ENCODE assay signal across 22 mouse cellular contexts in genomic region chr11:12872802-12873201, GRCm38 (mm10).
A peak's percentile ranks its signal among the peaks of the same experiment; 100 is the strongest.
DNase-seq lines count a peak whose midpoint lies in the region; ATAC-seq and TF ChIP-seq lines count a peak whose summit lies in the region.
"Had no signal": no experiment of that assay in that cellular context is flagged by ENCODE, and none has a peak within 500 bp of the region (broad histone marks: within the 10 kb centered on the region; RNA-seq: fewer than 3 reads in every experiment).

No protein-coding gene starts in this region.

- H3K36me3 ChIP-seq in kidney, adult 2 months (ENCODE audit: control insufficient read depth, insufficient read depth, low read length), result no peaks in the 10 kb centered on the region
- H3K36me3 ChIP-seq in kidney, embryonic 14.5 days (ENCODE audit: control insufficient read depth, insufficient read depth, low read length), result no peaks in the 10 kb centered on the region
- no peaks in the 10 kb centered on the region for H3K36me3 ChIP-seq in liver, embryonic 15.5 days (replicated peaks)
- H3K36me3 ChIP-seq in stomach, postnatal 0 days (ENCODE audit: control insufficient read depth, insufficient read depth, low read length), result no peaks in the 10 kb centered on the region
- no peaks in the 10 kb centered on the region for H3K36me3 ChIP-seq in forebrain, embryonic 10.5 days (replicated peaks)
- H3K36me3 ChIP-seq in forebrain, embryonic 13.5 days (ENCODE audit: poor library complexity, severe bottlenecking), result no peaks in the 10 kb centered on the region
- H3K36me3 ChIP-seq: heart, embryonic 13.5 days; hindbrain, embryonic 15.5 days; limb, embryonic 12.5 days; lung, embryonic 15.5 days; neural tube, embryonic 13.5 days had no signal

- TF ChIP-seq EP300 in stomach, postnatal 0 days (optimal IDR thresholded peaks at IDR 0.05), result no peak

- peak; percentile 76 for DNase-seq in kidney, adult 2 months
- DNase-seq in kidney, postnatal 25 days, result peak; percentile 13 to 37
- no peak for DNase-seq in stomach, postnatal 0 days (ENCODE audit: low spot score)
- DNase-seq in forebrain, embryonic 10.5 days (ENCODE audit: extremely low spot score, low spot score), result no peak
- no peak for DNase-seq in frontal cortex, postnatal 36 days (ENCODE audit: low spot score in 2 of 2)
- DNase-seq: adrenal gland, postnatal 36 days; cerebellum, adult 11-12 months; cerebellum, postnatal 14 days; gastrocnemius, adult 2 months; heart, postnatal 36 days; thymus, adult 18-20 months; thymus, postnatal 4 days had no signal

- H3K9ac ChIP-seq in kidney, embryonic 14.5 days (ENCODE audit: low read depth, low read length), result no peak overlapping the region
- H3K9ac ChIP-seq in liver, embryonic 15.5 days, result no peak overlapping the region
- H3K9ac ChIP-seq in stomach, postnatal 0 days (ENCODE audit: low read length), result no peak overlapping the region
- H3K9ac ChIP-seq in forebrain, embryonic 13.5 days, result no peak overlapping the region
- H3K9ac ChIP-seq: heart, embryonic 13.5 days; hindbrain, embryonic 15.5 days; limb, embryonic 12.5 days; lung, embryonic 15.5 days; neural tube, embryonic 13.5 days had no signal

- no peak overlapping the region for H3K4me3 ChIP-seq in kidney, adult 2 months (ENCODE audit: insufficient read depth, low read depth, low read length)
- no peak overlapping the region for H3K4me3 ChIP-seq in kidney, embryonic 14.5 days (ENCODE audit: low read length)
- H3K4me3 ChIP-seq in liver, embryonic 15.5 days (replicated peaks), result no peak overlapping the region
- H3K4me3 ChIP-seq in stomach, postnatal 0 days (ENCODE audit: low read depth, low read length), result no peak overlapping the region
- no peak overlapping the region for H3K4me3 ChIP-seq in forebrain, embryonic 10.5 days
- H3K4me3 ChIP-seq in forebrain, embryonic 13.5 days, result no peak overlapping the region
- H3K4me3 ChIP-seq: gastrocnemius, adult 2 months; heart, embryonic 13.5 days; hindbrain, embryonic 15.5 days; limb, embryonic 12.5 days; lung, embryonic 15.5 days; neural tube, embryonic 13.5 days had no signal

- no peak for TF ChIP-seq CTCF in kidney, adult 2 months (conservative IDR thresholded peaks at IDR 0.05; ENCODE audit: insufficient read depth, insufficient read length, low read depth, low read length)
- TF ChIP-seq CTCF in stomach, postnatal 0 days (IDR thresholded peaks at IDR 0.05; ENCODE audit: low read depth), result no peak

- 47% methylated on average over 2 of the region's 2 CpGs for WGBS in kidney, adult 2 months
- 86% methylated on average over 2 of the region's 2 CpGs for WGBS in kidney, embryonic 14.5 days
- WGBS in liver, embryonic 15.5 days (ENCODE audit: insufficient replicate concordance), result 56% methylated on average over 2 of the region's 2 CpGs
- 40% methylated on average over 2 of the region's 2 CpGs for WGBS in stomach, postnatal 0 days
- WGBS in forebrain, embryonic 10.5 days, result 83% methylated on average over 2 of the region's 2 CpGs
- 82% methylated on average over 2 of the region's 2 CpGs for WGBS in forebrain, embryonic 13.5 days

- no peak for TF ChIP-seq POLR2A in kidney, adult 2 months (IDR thresholded peaks at IDR 0.05; ENCODE audit: low read depth, low read length)

- no peak overlapping the region for H3K4me2 ChIP-seq in kidney, embryonic 14.5 days (replicated peaks; ENCODE audit: low read depth, low read length)
- no peak overlapping the region for H3K4me2 ChIP-seq in liver, embryonic 15.5 days
- H3K4me2 ChIP-seq in stomach, postnatal 0 days (replicated peaks; ENCODE audit: low read depth), result no peak overlapping the region
- H3K4me2 ChIP-seq in forebrain, embryonic 13.5 days, result no peak overlapping the region
- H3K4me2 ChIP-seq: heart, embryonic 13.5 days; hindbrain, embryonic 15.5 days; limb, embryonic 12.5 days; lung, embryonic 15.5 days; midbrain, embryonic 11.5 days; neural tube, embryonic 13.5 days had no signal

- peaks cover 3% of the 10 kb centered on the region; the same call in 1 of the 2 replicates for H3K4me1 ChIP-seq in kidney, adult 2 months (ENCODE audit: control insufficient read depth, insufficient read depth, low read length)
- no peaks in the 10 kb centered on the region for H3K4me1 ChIP-seq in kidney, embryonic 14.5 days (ENCODE audit: control insufficient read depth, insufficient read depth, low read length)
- H3K4me1 ChIP-seq in liver, embryonic 15.5 days (replicated peaks), result no peaks in the 10 kb centered on the region
- H3K4me1 ChIP-seq in stomach, postnatal 0 days (replicated peaks; ENCODE audit: control insufficient read depth, insufficient read depth), result no peaks in the 10 kb centered on the region
- no peaks in the 10 kb centered on the region for H3K4me1 ChIP-seq in forebrain, embryonic 10.5 days
- no peaks in the 10 kb centered on the region for H3K4me1 ChIP-seq in forebrain, embryonic 13.5 days
- H3K4me1 ChIP-seq: heart, embryonic 13.5 days; hindbrain, embryonic 15.5 days; limb, embryonic 12.5 days; lung, embryonic 15.5 days; neural tube, embryonic 13.5 days had no signal

- ATAC-seq in kidney, embryonic 14.5 days (ENCODE audit: low FRiP score, low TSS enrichment), result no peak
- ATAC-seq in liver, embryonic 15.5 days (ENCODE audit: insufficient read depth), result peak; percentile 85
- peak; percentile 74; the same call in 1 of the 2 replicates for ATAC-seq in stomach, postnatal 0 days (ENCODE audit: low FRiP score, low TSS enrichment)
- no peak for ATAC-seq in forebrain, embryonic 13.5 days

- no peaks in the 10 kb centered on the region for H3K27me3 ChIP-seq in kidney, adult 2 months (replicated peaks; ENCODE audit: control insufficient read depth, insufficient read depth, low read length)
- no peaks in the 10 kb centered on the region for H3K27me3 ChIP-seq in kidney, embryonic 14.5 days (ENCODE audit: control insufficient read depth, insufficient read depth, low read length)
- no peaks in the 10 kb centered on the region for H3K27me3 ChIP-seq in liver, embryonic 15.5 days
- no peaks in the 10 kb centered on the region for H3K27me3 ChIP-seq in stomach, postnatal 0 days (ENCODE audit: control insufficient read depth, insufficient read depth, low read length)
- no peaks in the 10 kb centered on the region for H3K27me3 ChIP-seq in forebrain, embryonic 10.5 days (ENCODE audit: poor library complexity, severe bottlenecking)
- no peaks in the 10 kb centered on the region for H3K27me3 ChIP-seq in forebrain, embryonic 13.5 days
- H3K27me3 ChIP-seq: CH12.LX; heart, embryonic 13.5 days; hindbrain, embryonic 15.5 days; limb, embryonic 12.5 days; lung, embryonic 15.5 days; neural tube, embryonic 13.5 days had no signal

- H3K27ac ChIP-seq in kidney, adult 2 months (ENCODE audit: insufficient read depth, low read depth, low read length), result no peak overlapping the region
- no peak overlapping the region for H3K27ac ChIP-seq in kidney, embryonic 14.5 days (ENCODE audit: low read depth, low read length)
- H3K27ac ChIP-seq in liver, embryonic 15.5 days (replicated peaks), result no peak overlapping the region
- no peak overlapping the region for H3K27ac ChIP-seq in stomach, postnatal 0 days (replicated peaks)
- no peak overlapping the region for H3K27ac ChIP-seq in forebrain, embryonic 10.5 days
- no peak overlapping the region for H3K27ac ChIP-seq in forebrain, embryonic 13.5 days
- H3K27ac ChIP-seq: gastrocnemius, adult 2 months; heart, embryonic 13.5 days; hindbrain, embryonic 15.5 days; limb, embryonic 12.5 days; lung, embryonic 15.5 days; neural tube, embryonic 13.5 days had no signal

- no peaks in the 10 kb centered on the region for H3K9me3 ChIP-seq in kidney, embryonic 14.5 days (ENCODE audit: control insufficient read depth, low read length)
- H3K9me3 ChIP-seq in liver, embryonic 15.5 days (replicated peaks), result no peaks in the 10 kb centered on the region
- H3K9me3 ChIP-seq in stomach, postnatal 0 days (ENCODE audit: control insufficient read depth, low read length), result no peaks in the 10 kb centered on the region
- no peaks in the 10 kb centered on the region for H3K9me3 ChIP-seq in forebrain, embryonic 10.5 days
- no peaks in the 10 kb centered on the region for H3K9me3 ChIP-seq in forebrain, embryonic 13.5 days (replicated peaks)
- H3K9me3 ChIP-seq: heart, embryonic 13.5 days; hindbrain, embryonic 15.5 days; limb, embryonic 12.5 days; lung, embryonic 15.5 days; neural tube, embryonic 13.5 days had no signal

Comparison
In these comparisons a context has a peak if more than half of its experiments do, and no peak if none do; other contexts are left out.
1. DNase-seq: peak in kidney, adult 2 months (single experiment) and kidney, postnatal 25 days (2 of 2); none in stomach, postnatal 0 days (single experiment), forebrain, embryonic 10.5 days (single experiment) and frontal cortex, postnatal 36 days (0 of 2).
2. ATAC-seq: peak in liver, embryonic 15.5 days (single experiment) and stomach, postnatal 0 days (single experiment); none in kidney, embryonic 14.5 days (single experiment) and forebrain, embryonic 13.5 days (single experiment).